Mouse (Mus musculus) neural tube, embryonic 14.5 days (tissue): ENCODE data around the gene Cd244a. TPM values are rescaled to one million over a fixed set of nuclear protein-coding genes. Genes with fewer than 3 reads are reported as not detected.

ENCODE experiments used
- ATAC-seq: fragments of 200-750 bp; cut with Nextera tagmentation; 2 replicates; pipeline ENCODE4 v1.8.0; 2017; ENCODE audit warnings: low read depth, mild to moderate bottlenecking, moderate TSS enrichment, moderate library complexity
- H3K27ac ChIP-seq: fragments of 300-500 bp; sonication (generic); 2 replicates; pipeline ENCODE4 v1.5.1; 2014; ENCODE audit warnings: low read depth, mild to moderate bottlenecking, control low read depth, low read length, moderate library complexity, mixed read lengths
- H3K27me3 ChIP-seq: fragments of 300-500 bp; sonication (generic); 2 replicates; pipeline ENCODE4 v1.6.1; 2014; ENCODE audit warnings: low read length; ENCODE audit not compliant: control insufficient read depth, insufficient read depth
- H3K36me3 ChIP-seq: fragments of 300-500 bp; sonication (generic); 2 replicates; pipeline ENCODE4 v1.6.1; 2014; ENCODE audit warnings: low read length, mixed read lengths; ENCODE audit not compliant: control insufficient read depth, insufficient read depth
- H3K4me1 ChIP-seq: fragments of 300-500 bp; sonication (generic); 2 replicates; pipeline ENCODE4 v1.6.1; 2014; ENCODE audit warnings: low read length; ENCODE audit not compliant: control insufficient read depth, insufficient read depth
- H3K4me2 ChIP-seq: fragments of 300-500 bp; sonication (generic); 2 replicates; pipeline ENCODE4 v1.6.1; 2014; ENCODE audit warnings: mild to moderate bottlenecking, low read depth, low read length, control low read depth
- H3K4me3 ChIP-seq: fragments of 300-500 bp; sonication (generic); 2 replicates; pipeline ENCODE4 v1.5.1; 2014; ENCODE audit warnings: low read depth, low read length, control low read depth, mixed read lengths
- H3K9ac ChIP-seq: fragments of 300-500 bp; sonication (generic); replicated peaks from 2 replicates; pipeline ENCODE4 v1.6.1; 2014; ENCODE audit warnings: low read depth, mild to moderate bottlenecking, control low read depth, low read length, mixed read lengths
- H3K9me3 ChIP-seq: fragments of 300-500 bp; sonication (generic); 2 replicates; pipeline ENCODE4 v1.6.1; 2016; ENCODE audit warnings: low read length; ENCODE audit not compliant: control insufficient read depth
- WGBS: fragments of 180-500 bp; shearing (Covaris S2); extraction: QIAGEN DNeasy Blood & Tissue Kit; methylation state at CpG from one replicate; pipeline ENCODE4 v1.1.7; 2014; 5-methylcytosine and 5-hydroxymethylcytosine counted together
- polyA plus RNA-seq: library from polyadenylated mRNA; unstranded; fragments of >200 nt; fragmentation: Nextera tagmentation; extraction: Ambion mirVana; gene quantifications from 2 replicates; pipeline ENCODE4 v1.2.1, GENCODE M21; 2014

Cd244a gene
- polyA plus RNA-seq, 1 experiment from 2014 or later = not detected

DNA sequence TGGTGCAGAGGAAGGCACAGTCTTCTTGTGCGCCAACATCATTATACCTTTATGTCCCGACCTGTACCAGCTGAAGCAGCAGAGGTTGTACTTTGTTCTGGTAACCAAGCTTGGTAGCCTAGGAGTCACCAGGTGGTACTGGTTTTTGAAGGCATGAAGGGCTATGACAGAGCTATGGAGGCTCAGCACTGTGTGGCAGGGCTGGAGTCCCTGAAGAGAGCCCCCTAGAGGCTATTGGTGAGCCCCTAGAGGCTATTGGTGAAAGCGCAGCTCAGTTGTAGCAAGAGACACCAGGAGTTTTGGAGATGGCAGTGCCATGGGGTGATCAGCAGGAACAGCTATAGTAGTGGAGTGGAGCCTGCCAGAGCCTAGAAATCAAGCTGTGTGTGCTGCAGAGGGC, 5.3 kb downstream of the Cd244a start:
- no peak for ATAC-seq
- Histone ChIP-seq H3K36me3 (no peaks in the 10 kb centered on the region), H3K27ac (no peak overlapping the region), H3K9me3 (no peaks in the 10 kb centered on the region), H3K27me3 (no peaks in the 10 kb centered on the region), H3K4me2 (no peak overlapping the region), H3K4me3 (no peak overlapping the region), H3K9ac (no peak overlapping the region), H3K4me1 (no peaks in the 10 kb centered on the region)
- WGBS = 57% methylated on average over 3 of the region's 3 CpGs

DNA sequence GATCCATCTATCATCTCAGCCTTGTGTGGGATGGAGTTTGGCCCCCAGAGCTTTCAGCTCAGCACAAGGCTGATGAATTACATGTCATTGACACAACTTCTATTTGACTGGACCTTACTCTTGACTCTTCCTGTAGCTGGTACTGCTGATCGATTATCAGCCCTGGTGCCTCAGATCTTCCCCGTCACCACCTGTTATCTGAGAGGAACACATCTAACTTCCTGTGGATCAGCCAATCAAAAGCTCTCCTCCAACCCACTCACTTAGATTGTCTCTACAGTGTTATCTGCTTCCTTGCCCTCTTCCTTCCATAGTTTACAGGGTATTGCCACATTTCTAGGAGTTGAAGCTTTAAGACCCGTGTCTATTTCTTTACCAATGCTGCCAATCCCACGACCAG, 6.9 kb downstream of the Cd244a start:
- Histone ChIP-seq H3K9me3 (no peaks in the 10 kb centered on the region), H3K4me2 (no peak overlapping the region), H3K4me1 (no peaks in the 10 kb centered on the region), H3K27me3 (no peaks in the 10 kb centered on the region), H3K36me3 (no peaks in the 10 kb centered on the region), H3K4me3 (no peak overlapping the region), H3K27ac (no peak overlapping the region), H3K9ac (no peak overlapping the region)
- ATAC-seq = no peak
- 86% methylated on average over 4 of the region's 4 CpGs for WGBS

DNA sequence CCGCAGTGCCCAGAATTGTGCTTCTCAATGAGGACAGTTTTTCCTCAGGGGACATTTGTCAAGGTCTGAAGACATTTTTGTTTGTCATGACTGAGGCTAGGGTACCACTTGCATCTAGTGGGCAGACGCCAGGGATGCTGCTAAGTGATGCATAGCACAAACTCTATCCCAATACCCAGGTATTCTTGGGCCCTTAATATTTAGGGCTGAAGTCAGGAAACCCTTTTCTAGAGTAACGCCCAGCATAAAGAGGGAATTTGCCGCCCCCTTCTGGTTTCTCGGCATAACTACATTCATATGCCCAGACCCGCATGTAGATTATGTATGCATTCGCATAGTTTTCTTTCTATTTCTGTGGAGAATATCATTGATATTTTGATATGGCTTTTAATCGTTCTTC, 7.8 kb downstream of the Cd244a start:
- H3K4me3 ChIP-seq = no peak overlapping the region
- H3K9ac ChIP-seq = no peak overlapping the region
- no peaks in the 10 kb centered on the region for H3K9me3 ChIP-seq
- no peak overlapping the region for H3K27ac ChIP-seq
- no peaks in the 10 kb centered on the region for H3K36me3 ChIP-seq
- ATAC-seq = peak; percentile 54; the same call in 1 of the 2 replicates
- H3K4me2 ChIP-seq = no peak overlapping the region
- WGBS = 26% methylated on average over 8 of the region's 8 CpGs
- H3K27me3 ChIP-seq = no peaks in the 10 kb centered on the region
- H3K4me1 ChIP-seq = no peaks in the 10 kb centered on the region

DNA sequence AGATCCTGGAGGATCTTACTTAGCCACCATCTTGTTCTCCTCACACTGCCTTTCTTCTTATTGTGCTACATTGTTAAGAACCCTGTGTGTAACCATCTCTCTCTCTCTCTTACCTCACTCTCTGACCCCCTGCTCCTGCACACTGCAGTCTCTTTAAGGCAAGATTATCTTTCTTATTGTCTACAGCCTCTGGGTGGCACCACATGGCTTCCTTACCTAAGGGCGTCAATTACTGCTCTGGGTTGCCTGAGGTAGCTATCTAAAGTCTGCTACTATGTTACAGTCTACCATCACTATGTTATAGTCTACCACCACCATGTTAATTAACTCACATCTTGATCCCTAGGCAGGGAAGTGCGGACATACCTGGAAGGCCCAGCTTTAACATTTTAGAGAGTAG, 9.4 kb downstream of the Cd244a start:
- Histone ChIP-seq H3K9ac (no peak overlapping the region), H3K4me3 (no peak overlapping the region), H3K27me3 (no peaks in the 10 kb centered on the region), H3K27ac (no peak overlapping the region), H3K36me3 (no peaks in the 10 kb centered on the region), H3K4me1 (no peaks in the 10 kb centered on the region), H3K9me3 (no peaks in the 10 kb centered on the region), H3K4me2 (no peak overlapping the region)
- 57% methylated on average over 2 of the region's 2 CpGs for WGBS
- no peak for ATAC-seq

DNA sequence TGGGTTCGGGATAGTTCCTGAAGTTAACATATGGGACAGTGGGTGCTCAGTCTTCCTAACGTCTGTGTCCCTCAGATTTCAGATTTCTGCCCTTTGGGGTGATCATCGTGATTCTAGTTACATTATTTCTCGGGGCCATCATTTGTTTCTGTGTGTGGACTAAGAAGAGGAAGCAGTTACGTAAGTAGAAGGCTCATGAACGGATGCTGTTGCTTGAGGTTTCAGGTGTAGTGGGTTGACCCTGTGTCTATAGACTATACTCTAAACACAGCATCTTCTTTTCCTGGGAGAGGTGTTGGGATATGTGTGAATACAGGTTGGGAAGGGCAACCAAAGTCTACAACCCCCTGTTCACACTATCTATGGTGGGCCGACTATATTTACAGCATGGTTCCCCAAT, 18.2 kb downstream of the Cd244a start:
- Histone ChIP-seq H3K4me1 (no peaks in the 10 kb centered on the region), H3K9ac (no peak overlapping the region), H3K36me3 (no peaks in the 10 kb centered on the region), H3K27ac (no peak overlapping the region), H3K27me3 (no peaks in the 10 kb centered on the region), H3K4me2 (no peak overlapping the region), H3K9me3 (no peaks in the 10 kb centered on the region), H3K4me3 (no peak overlapping the region)
- 92% methylated on average over 7 of the region's 7 CpGs for WGBS
- no peak for ATAC-seq

DNA sequence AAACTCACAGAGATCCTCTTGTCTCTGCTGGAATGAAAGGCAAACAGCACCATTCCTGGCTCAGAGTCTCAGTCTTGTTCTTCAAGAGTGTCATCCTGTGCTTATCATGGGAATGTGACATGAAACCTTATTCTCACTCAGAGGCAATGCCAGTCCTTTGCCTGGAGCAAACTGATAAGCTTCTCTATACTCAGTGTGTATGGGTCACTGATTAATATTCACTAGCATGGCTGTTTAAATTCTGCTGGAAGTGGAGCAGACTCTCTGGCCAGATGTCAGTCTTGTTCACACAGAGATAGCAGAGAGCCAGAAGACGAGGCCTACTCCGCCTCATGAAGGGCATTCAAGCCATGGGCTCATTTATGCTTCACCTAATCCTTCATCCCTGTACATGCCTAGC, 25.6 kb downstream of the Cd244a start:
- Histone ChIP-seq H3K9ac (no peak overlapping the region), H3K36me3 (no peaks in the 10 kb centered on the region), H3K27me3 (no peaks in the 10 kb centered on the region), H3K4me1 (no peaks in the 10 kb centered on the region), H3K27ac (no peak overlapping the region), H3K4me3 (no peak overlapping the region), H3K4me2 (no peak overlapping the region), H3K9me3 (no peaks in the 10 kb centered on the region)
- WGBS = 90% methylated on average over 2 of the region's 2 CpGs
- ATAC-seq = no peak

DNA sequence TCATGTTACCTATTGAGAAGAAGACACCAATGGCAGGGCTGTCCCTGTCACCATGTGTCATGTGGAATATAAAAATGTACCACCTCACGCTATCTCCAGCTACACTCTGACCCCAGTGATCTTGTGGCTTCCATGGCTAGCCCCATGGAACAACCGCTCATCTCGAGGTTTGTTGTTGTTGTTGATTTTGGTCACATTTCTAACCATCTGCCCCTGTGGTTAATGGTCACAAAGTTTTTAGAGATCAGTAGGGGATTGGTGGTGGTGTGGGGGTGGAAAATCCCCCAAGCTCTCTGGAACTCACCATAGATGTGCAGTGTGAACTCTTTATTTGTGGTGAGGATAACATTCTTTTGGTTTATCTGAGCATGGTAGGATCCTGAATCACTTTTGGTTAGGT, 45.7 kb downstream of the Cd244a start:
- Histone ChIP-seq H3K4me1 (no peaks in the 10 kb centered on the region), H3K27ac (no peak overlapping the region), H3K9ac (no peak overlapping the region), H3K4me2 (no peak overlapping the region), H3K4me3 (no peak overlapping the region), H3K36me3 (no peaks in the 10 kb centered on the region), H3K9me3 (no peaks in the 10 kb centered on the region), H3K27me3 (no peaks in the 10 kb centered on the region)
- ATAC-seq = no peak
- 88% methylated on average over 3 of the region's 3 CpGs for WGBS

DNA sequence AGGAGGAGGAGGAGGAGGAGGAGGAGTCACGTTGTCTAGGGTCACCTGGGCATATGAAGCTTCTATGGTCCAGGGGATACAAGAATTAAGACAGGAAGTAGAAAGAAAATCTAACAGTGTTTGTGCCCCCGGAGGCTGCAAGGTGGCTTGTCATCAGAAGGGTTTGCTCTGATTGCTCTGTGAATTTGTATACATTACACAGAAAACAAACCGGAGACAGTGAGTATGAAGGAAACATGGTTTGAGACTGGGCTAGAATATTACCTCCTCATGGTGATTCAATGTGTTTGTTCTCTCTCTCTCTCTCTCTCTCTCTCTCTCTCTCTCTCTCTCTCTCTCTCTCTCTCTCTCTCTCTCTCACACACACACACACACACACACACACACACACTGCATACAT, 47.7 kb downstream of the Cd244a start:
- WGBS = 84% methylated on average over 3 of the region's 3 CpGs
- Histone ChIP-seq H3K4me2 (no peak overlapping the region), H3K36me3 (no peaks in the 10 kb centered on the region), H3K4me1 (no peaks in the 10 kb centered on the region), H3K9me3 (no peaks in the 10 kb centered on the region), H3K27me3 (no peaks in the 10 kb centered on the region), H3K27ac (no peak overlapping the region), H3K9ac (no peak overlapping the region), H3K4me3 (no peak overlapping the region)
- no peak for ATAC-seq

DNA sequence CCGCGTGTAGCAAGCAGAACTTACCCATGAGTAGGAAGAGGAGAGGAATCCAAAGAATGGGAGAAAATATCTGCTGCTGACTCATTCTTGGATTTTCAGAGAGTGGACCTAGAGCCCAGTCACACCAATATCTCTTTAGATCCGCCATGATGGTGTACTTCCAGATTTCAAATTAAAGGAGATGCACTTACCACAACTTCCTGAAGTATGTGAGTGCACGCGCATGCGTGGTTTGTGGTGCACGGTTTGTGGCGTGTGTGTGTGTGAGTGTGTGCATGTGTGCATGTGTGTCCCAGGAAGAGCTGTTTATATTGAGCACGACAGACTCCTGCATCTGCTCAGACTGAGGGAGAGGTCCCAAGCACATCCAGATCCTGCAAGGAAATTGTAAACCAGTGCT, 48.2 kb downstream of the Cd244a start, which contains the start of gene Ly9:
TSS of gene Ly9 (minus strand) at position 235 of the 400 bp plus-strand sequence.
- ATAC-seq = no peak
- no peaks in the 10 kb centered on the region for H3K36me3 ChIP-seq

DNA sequence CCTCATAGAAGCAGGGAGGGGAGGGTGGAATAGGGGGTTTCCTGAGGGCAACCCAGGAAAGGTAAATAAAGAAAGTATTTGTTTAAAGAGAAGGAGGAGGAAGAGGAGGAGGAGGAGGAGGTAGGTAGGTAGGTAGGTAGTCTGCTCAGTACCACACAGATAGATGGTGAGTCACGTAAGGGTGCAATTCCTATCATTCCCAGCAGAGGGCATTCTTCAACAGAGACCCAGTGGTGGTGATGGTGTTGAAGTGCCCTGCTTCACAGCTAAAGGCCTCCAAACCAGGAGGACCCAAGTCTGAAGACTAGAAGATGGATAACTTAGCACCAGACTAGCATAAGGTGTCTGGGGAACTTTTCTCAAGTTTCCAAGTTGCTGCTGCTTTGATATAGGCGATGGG, 51.0 kb downstream of the Cd244a start:
- WGBS = 91% methylated on average over 2 of the region's 2 CpGs
- Histone ChIP-seq H3K4me2 (no peak overlapping the region), H3K4me3 (no peak overlapping the region), H3K27me3 (no peaks in the 10 kb centered on the region), H3K4me1 (no peaks in the 10 kb centered on the region), H3K36me3 (no peaks in the 10 kb centered on the region), H3K27ac (no peak overlapping the region), H3K9ac (no peak overlapping the region), H3K9me3 (no peaks in the 10 kb centered on the region)
- ATAC-seq = no peak

More for the DNA sequence above, 48.2 kb downstream of the Cd244a start, which contains the start of gene Ly9:
- Histone ChIP-seq H3K27ac (no peak within 1 kb of the TSS), H3K4me1 (no peaks in the 10 kb centered on the region), H3K27me3 (no peaks in the 10 kb centered on the region), H3K9me3 (no peaks in the 10 kb centered on the region), H3K9ac (no peak within 1 kb of the TSS), H3K4me3 (no peak within 1 kb of the TSS), H3K4me2 (no peak within 1 kb of the TSS)
- 86% methylated on average over 9 of the region's 9 CpGs for WGBS
